Comparison of ENCODE assay signal across 19 mouse cellular contexts in the genomic region with DNA sequence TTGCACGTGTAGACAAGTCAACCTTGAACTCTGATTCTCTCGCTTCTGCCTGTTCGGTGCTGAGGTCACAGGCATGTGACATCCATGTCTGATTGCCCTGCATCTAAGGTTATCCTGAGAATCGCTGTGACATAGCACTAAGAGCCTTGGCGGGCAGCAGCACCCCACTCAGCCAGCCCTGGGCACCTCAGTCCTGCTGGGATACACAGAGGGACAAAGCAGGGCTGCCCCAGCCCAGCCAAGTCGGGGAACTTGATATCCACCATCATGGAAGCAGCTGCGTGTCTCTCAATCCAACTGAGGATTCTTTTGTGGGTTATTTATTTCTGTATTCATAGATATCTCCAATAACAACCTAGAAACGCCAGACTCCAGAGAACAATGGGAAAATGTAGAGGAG.
"Had no signal": no experiment of that assay in that cellular context is flagged by ENCODE, and none has a peak within 500 bp of the region (broad histone marks: within the 10 kb centered on the region; RNA-seq: fewer than 3 reads in every experiment).

No protein-coding gene starts in this region.

- H3K9me3 ChIP-seq: limb, embryonic 12.5 days; limb, embryonic 15.5 days; liver, embryonic 15.5 days; neural tube, embryonic 12.5 days; neural tube, embryonic 15.5 days had no signal

- H3K36me3 ChIP-seq: limb, embryonic 12.5 days; limb, embryonic 15.5 days; liver, embryonic 15.5 days; neural tube, embryonic 12.5 days; neural tube, embryonic 15.5 days had no signal

- H3K4me2 ChIP-seq: limb, embryonic 15.5 days; midbrain, embryonic 11.5 days; neural tube, embryonic 12.5 days; neural tube, embryonic 15.5 days had no signal

- DNase-seq: kidney, postnatal 14 days; kidney, postnatal 4 days; left cerebral cortex, postnatal 4 days; lung, adult 2 months; lung, postnatal 14 days; lung, postnatal 4 days; midbrain, embryonic 14.5 days; right cerebral cortex, adult 18-20 months; right cerebral cortex, postnatal 14 days; right cerebral cortex, postnatal 4 days; thymus, adult 2 months; thymus, postnatal 36 days had no signal

- H3K9ac ChIP-seq: limb, embryonic 12.5 days; limb, embryonic 15.5 days; liver, embryonic 15.5 days; neural tube, embryonic 12.5 days; neural tube, embryonic 15.5 days had no signal

- H3K27ac ChIP-seq: limb, embryonic 12.5 days; limb, embryonic 15.5 days; liver, embryonic 15.5 days; neural tube, embryonic 12.5 days; neural tube, embryonic 15.5 days; stomach, postnatal 0 days had no signal

- H3K4me1 ChIP-seq: limb, embryonic 15.5 days; liver, embryonic 15.5 days had no signal

- H3K4me3 ChIP-seq: limb, embryonic 12.5 days; limb, embryonic 15.5 days; liver, embryonic 15.5 days; neural tube, embryonic 12.5 days; neural tube, embryonic 15.5 days had no signal

- H3K27me3 ChIP-seq: neural tube, embryonic 15.5 days had no signal
